Mouse (Mus musculus) embryo, embryonic 11 days (tissue): ENCODE results near the gene Gm527.

ENCODE experiments used
- DNase-seq: peaks from one replicate; pipeline ENCODE4 v3.0.0-alpha.2; 2015

The Gm527 gene

DNA sequence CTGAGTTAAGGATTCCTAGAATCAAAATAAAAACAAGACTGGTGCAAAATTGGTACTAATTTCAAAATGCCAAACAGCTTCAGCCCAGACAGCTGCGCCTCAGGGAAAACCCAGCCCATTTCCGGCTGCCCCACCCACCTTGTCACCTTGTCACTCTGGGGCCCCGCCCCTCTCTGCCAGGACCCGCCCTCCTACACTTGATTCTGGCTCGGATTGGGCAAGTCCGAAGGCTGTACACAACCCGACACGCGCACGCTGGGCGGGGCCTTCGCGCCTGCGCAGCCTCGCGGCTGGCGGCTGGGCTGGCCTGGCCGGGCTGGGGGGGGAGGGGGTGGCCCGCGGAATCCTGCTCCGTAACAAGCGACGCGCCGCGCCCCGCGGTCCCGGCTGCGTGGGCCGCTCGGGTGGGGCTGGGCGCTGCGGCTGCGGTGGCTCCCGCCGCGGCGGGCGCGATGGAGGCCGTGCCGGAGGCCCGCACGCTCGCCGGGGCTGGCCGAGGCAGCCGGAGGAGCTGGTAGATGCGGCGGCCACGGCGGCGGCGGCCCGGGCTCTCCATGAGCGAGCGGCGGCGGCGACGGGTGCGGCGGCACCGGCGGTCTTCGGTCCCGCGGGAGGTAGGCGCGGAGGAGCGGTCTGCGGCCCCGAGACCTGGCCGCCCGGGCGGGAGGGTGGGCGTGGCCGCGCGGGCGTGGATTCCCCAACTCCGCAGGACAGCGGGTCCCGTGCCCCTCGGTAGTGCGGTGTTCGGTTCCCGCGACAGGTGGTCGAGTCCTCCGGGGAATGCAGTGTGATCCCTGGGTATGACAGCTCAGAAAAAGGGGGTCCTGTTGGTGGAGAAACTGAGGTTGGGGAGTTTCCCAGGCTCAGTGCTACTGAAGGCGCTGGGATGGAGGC, at the start of gene Gm527:
Gm527 (plus strand) TSS at position 329 of the 894 bp plus-strand sequence.
- DNase-seq: peak; percentile 97

DNA sequence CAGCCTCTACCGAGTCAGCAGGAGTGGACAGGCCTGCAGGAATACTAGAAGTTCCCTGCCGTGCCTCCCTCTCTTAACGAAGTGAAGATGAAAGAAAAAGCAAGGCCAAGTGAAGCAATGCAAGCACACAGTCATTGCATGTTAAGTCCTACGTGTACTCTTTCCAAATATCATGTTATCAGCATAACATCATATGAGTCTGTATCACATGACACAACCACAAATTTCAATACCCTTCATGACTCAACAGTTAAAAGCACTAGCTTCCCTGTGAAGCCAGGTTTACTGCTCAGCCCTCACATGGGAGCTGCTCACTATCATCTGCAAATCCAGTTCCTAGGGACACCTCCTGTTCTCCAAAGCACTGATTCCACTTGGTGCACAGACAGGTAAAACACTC, 46.6 kb upstream of the Gm527 start:
- DNase-seq: no peak

DNA sequence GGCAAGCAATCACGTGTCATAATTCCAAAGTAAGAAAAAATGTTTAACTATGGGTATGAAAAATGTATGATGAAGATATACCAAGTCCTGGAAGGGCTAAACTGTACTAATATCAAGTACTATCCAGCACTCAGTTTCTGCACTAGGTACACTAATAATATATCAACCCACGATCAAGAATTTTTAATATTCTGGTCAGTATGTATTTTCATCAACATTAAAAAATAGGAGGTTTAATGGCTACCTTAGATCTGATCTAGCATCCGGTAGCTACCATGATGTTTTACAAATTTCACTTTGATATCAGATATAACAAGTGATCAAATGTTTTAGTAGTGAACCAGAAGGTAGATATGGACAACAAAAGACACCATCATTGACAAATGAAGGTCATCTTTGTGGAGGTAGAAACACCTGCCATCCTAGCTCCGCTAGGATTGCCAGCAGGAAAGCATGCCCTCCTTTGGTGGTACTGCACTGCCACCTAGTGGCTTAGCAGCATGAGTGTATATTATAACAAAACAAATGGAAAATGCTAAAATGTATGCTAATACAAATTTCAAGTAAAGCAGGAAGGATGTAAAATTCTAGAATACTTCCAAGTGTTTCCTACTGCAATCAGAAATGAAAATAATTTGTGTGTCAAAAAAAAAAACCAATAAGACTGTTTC, 20.5 kb upstream of the Gm527 start:
- peak; percentile 74 for DNase-seq

DNA sequence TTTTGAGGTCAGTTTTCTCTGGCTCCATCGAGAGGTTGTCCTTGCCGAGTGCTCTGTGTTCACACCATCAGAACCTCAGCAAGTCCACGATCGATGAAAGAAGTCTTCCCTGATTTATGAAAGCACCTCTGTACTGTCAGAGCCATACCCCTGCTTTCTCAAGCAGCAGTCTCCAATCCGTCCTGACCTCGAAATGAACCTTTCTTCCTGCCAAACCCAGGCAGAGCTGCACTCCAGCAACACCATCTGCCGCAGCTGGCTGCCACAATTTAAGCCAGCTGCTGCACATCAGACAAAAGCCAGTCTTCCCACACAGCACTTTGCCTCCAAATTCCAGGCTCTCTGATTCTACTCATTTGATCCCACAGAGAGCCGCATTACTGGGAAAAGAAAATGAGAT, 15.2 kb upstream of the Gm527 start:
- DNase-seq: peak; percentile 82

DNA sequence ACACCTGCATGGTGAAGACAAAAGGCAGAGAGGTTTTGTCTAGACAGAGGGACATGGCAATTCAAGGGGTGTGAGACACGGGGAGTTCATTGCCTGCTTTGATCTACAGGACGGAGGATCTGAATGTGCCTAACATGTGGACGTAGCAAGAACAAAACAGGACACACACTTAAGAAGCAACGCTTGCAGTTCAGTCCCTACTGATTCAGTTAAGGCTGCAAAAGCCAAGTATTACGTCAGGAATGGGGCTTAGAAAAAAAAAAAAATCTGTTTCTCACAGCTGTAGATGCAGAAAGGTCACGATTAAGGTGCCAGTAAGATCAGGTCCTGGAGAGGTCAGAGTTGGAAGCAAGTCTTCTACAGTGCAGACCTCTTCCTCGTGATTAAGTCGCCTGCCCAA, 14.5 kb upstream of the Gm527 start:
- no peak for DNase-seq

DNA sequence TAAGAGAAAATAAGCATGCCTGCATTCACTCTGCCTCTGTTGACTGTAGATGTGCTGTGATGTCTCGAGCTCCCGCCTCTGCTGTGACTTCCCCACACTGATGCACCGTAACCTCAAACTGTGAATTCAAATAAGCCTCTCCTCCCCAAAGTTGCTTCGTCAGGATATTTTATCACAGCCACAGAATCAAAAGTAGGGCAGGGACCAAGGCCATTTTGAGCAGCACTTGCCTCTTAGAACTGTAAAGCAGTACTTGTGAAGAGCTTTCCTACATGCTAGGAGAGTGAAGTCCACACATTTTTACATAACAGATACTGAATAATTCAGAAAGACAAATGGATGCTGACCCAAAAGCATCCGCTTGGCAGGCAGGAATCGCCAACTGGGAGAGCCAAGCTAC, 4.7 kb upstream of the Gm527 start:
- no peak for DNase-seq

DNA sequence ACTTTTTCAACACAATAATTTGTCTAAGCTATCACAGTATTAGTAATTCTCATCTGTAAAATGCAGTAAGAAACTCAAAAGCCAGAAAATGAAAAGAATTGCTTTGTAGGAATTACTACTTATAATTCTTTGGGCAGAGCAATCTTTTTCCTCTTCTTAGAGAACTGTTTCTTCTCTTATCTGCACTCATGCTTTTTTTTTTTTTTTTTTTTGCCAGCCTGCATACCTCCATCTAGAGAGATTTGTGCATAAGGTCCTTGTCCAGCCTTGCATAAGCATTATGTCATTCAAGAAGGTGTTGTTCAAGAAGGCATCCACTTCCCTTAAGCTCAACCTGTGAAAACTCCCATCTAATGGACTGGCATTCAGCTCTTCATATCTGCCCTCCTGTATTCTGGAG, 971 bp upstream of the Gm527 start:
- DNase-seq: no peak

DNA sequence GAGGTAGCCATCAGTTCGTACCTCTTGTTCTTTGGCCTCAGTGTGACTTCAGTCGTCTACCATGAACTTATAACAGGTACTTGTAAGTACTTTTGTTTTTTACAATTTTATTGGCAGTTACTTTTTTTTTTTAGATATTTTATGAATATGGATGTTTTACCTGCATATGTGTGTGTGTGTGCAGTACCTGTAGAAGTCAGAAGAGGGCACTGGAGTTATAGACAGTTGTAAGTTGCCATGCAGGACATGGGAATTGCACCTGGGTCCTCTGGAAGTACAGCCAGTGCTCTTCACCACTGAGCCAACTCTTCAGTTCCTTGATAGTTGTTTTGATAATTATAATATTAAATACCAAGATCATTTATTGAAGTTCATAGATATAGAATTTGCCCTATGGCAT, 19.8 kb downstream of the Gm527 start:
- DNase-seq: no peak

DNA sequence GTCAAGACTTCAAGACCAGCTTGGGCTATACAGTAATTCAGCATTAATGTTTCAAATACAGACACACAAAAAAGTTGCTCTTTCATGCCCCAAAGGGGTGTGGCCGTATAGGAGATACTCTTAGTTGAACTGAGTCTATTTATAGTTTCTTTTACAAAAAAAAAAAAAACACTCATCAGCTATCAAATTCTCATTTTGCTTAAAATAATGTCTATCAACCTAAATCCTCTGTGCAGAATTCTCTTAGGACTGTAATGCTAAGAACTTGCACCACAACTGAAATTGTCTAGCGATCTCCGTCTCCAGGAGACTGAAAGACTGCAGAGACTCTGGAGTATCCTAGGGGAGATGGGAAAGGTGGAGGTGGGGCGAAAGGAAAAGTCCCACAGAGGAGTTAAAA, 46.9 kb downstream of the Gm527 start:
- DNase-seq: no peak

DNA sequence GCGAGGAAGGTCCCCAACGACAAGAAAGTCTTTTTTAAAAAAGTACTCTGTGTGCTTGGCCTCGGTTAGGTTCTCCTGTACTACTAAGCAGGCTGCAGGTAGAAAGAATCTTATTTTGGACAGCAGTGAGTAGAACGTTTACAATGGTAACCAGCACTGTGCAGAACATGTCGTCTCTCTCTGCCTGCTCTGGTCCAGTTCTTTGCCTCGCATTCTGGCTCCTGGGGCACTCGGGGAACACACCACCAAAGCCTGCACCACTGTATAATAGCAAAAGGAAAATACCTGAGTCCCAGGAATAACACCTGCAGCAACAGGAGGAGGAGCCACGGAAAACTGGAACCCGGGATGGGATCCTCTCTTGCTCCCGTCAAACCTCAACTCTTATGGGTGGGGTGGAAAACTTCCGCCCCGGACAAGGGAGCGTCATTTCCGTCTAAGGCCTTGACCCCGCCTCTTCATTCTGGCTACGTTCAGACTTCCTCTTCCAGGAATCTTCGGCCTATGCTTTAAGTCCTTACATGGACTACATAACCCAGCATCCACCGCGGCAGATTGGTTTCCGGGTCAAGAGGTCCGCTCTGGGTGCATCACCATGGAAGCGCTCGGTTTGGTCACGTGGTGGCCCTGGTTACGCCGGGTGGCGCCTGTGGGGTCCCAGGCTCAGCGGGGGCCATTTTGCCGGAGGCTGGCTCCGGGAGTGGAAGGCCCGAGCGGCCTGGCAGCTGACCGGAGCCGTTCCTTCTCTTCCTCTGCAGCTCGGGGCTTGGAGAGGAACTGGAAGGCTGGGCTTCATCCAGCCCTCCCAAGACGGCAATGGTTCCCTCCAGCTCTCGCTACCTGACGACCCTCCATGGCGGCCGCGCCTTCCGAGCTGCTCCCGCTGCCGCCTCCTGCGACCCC, 47.7 kb downstream of the Gm527 start, which contains the start of the genes Klhl28 and Togaram1:
Klhl28 (minus strand) TSS at position 411 of the 903 bp plus-strand sequence.
Togaram1 (plus strand) TSS at position 681 of the 903 bp plus-strand sequence.
- DNase-seq: peak; percentile 99

DNA sequence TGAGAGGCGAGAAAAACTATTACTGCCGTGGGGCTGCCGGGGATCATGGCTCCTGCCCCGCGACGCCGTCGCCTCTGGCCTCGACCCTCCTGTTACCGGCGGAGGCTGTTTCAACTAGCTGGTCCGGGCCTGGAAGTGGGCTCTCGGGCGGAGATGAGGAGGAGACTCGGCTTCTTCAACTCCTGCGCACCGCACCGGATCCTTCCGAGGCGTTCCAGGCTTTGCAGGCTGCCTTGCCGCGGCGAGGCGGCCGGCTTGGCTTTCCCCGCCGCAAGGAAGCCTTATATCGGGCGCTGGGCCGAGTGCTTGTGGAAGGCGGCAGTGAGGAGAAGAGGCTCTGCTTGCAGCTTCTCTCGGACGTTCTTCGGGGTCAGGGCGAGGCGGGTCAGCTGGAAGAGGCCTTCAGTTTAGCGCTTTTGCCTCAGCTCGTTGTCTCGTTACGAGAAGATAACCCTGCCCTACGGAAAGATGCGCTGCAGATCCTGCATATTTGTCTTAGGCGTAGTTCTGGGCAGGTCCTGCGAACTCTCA, 48.5 kb downstream of the Gm527 start:
- DNase-seq: peak; percentile 59

DNA sequence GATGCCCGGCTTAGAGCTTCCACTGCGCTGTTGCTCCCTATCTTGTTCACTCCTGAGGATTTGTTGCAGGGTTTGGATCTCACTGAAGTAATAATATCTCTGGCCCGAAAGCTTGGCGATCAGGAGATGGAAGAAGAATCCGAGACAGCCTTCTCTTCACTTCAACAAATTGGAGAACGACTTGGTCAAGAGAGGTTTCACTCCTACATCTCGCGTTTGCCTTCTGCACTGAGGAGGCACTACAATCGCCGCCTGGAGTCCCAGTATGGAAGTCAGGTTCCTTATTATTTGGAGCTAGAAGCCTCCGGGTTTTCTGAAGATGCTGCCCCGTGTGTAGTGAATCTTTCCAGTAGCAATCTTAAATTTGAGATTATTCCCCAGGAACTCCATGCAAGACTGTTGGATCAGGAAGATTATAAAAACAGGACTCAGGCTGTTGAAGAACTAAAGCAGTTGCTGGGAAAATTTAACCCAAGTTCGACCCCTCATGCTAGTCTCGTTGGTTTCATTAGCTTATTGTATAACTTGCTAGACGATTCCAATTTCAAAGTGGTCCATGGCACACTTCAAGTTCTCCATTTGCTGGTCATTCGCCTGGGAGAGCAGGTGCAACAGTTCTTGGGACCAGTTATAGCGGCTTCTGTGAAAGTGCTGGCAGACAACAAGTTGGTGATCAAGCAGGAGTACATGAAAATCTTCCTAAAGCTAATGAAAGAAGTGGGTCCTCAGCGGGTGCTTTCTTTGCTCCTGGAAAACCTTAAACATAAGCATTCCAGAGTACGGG, 49.1 kb downstream of the Gm527 start:
- DNase-seq: peak; percentile 23

DNA sequence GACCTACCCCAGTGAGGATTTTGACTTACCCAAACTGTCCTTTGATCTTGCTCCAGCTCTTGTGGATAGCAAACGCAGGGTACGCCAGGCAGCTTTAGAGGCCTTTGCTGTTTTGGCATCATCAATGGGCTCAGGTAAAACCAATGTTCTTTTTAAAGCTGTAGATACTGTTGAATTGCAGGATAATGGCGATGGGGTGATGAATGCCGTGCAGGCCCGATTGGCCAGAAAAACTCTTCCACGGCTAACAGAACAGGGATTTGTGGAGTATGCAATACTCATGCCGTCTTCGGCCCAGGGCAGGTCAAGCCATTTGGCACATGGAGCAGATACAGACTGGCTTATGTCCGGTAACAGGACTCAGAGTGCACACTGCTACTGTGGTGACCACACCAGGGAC, 49.8 kb downstream of the Gm527 start:
- peak; percentile 6 for DNase-seq

DNA sequence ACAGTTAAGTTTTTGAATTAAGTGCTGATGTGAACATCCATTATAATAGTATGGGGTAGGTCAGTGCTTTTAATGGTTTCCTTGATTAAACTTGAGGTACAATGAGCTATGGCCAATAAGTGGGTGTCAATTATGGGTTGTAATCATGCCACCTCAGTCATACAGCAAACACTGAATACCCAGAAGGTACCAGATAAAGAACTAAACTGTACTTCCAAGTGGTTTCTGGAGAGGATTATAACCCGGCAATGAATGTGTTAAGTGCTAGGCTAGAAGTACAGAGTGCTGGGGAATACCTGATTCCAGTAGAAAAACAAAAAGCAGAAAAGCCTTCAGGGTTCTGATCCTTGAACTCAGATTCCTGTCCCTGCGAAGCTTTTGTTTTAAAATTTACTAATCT, 50.4 kb downstream of the Gm527 start:
- peak; percentile 9 for DNase-seq

DNA sequence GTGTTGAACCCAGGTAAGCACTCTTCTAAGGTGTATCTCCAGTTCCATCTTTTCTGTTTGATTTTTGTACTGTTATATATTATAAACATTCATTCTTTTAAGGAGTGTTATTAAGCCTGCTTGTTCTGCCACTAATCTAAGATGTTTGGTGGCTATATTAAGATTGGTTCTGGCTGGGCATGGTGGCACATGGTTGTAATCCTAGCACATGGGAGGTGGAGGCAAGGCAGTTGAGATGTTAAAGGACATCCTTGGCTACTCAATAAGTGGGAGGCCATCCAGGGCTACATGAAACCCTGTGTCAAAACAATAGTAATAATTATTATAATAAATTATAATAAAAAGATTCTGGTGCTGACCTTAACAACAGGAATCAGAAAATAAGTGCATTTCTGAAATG, 53.7 kb downstream of the Gm527 start:
- DNase-seq: no peak

DNA sequence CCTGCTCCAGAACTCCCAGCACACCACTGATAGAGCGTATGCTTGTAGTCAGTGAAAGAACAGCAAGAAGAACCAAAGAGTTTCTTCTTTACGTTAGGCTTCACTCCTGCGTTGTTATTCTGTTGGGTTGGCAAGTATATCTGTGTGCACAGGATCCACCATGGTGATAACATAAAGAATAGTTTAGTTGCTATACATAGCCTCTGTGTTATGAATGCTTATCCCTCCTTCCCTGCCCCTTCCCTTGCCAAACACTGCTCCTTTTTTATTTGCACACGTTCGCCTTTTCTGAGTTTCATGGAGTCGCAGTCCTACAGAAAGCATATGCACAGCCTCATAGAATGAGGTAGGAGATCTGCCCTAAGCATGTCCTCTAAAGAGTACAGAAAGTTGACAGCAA, 54.4 kb downstream of the Gm527 start:
- DNase-seq: no peak
